Mouse (Mus musculus) cerebellum, postnatal 14 days (tissue): ENCODE results near the gene Arid5b.
A peak's percentile ranks its signal among the peaks of the same experiment; 100 is the strongest.

Source experiments
- DNase-seq, 2 experiments: peaks; one replicate each; pipeline ENCODE4 v3.0.0; 2021; ENCODE audit warnings: mixed read lengths in 2 of 2

Arid5b gene

DNA sequence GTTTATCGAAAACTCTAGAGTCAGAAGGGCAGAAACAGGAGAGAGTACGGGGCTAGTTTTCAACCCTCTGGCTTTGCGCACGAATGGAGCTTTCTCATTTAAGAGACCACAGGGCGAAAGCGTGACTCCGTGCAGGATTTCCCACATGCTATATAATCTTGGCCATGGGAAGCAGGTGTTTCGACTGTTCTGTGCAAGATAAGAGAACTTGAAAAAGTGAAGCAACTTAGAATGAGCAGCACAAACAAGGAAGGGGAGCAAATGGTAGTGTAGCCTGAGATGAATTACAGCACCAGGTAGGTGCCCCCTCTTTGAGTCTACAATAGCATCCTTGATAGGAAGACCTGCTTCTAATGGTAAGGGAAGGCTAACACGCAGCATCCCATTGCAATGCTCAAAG lies 118.8 kb downstream of the Arid5b start:
- DNase-seq, result no peak

- DNase-seq, result no peak
These were observed 120.0 kb downstream of the Arid5b start for GRCm38 (mm10) chr10:68158555-68158954.

DNA sequence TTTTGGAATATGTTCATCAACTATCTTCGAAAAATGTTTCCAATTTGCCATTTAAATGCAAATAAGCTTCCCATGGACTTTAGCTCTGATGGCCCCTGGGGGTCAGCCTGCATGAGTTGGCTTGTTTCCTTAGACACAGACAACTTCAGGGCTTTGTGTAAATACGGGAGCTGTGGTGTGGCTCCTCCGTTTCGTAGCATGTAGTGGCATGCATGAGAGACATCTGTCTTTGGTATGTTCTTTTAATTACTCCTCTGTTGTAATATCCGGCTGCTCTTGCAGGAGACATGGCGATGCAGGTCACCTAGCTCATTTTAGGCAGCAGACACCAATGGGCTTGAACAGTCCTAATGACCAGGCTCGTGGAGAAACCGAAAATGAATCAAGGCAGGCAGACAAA lies 121.0 kb downstream of the Arid5b start:
- DNase-seq, result no peak

DNA sequence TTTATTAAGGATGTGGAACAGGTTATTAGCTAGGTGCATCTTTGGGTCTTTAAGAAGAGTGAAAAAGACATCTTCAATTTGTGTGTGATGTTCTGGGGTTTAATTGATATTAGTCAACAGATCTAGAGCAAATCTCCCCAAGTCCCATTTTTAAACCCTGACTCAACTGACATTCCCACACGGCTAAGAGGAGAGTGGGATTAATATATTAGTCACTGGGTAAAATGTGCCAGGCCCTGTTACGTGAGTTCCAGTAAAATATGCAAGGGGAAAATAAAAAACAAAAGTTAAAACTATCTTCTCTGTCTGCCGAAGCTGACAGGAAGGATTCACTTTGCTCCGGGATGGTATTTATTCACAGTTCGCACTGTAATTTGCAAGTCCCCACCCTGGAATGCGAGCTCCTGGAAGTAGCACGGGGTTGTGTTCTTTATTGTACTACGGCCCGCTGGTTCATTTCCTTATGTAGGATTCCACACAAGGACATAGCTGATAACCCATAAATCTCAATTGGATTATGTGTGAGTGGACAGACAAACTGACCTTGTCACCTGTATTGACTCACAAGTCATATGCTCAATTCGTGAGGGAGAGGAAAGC lies 121.8 kb downstream of the Arid5b start:
- DNase-seq, result no peak

DNA sequence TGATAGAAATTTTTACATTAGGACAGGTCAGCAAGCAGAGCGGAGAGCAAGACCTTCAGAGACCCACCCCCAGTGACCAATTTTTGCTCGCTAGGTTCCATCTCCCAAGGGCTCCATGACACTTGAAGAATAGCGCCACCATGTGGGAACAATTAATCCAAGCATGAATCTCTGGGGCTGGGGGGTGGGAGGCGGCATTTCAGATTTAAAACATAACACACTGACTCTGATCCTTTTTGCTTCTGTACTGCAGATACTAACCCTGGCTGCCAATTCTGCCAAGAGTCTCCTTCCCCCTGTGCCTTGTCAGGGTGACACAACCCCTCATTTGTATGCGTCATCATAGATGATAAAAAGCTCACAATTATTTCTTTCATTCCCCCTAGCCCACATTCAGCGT lies 122.4 kb downstream of the Arid5b start:
- DNase-seq, result no peak

DNA sequence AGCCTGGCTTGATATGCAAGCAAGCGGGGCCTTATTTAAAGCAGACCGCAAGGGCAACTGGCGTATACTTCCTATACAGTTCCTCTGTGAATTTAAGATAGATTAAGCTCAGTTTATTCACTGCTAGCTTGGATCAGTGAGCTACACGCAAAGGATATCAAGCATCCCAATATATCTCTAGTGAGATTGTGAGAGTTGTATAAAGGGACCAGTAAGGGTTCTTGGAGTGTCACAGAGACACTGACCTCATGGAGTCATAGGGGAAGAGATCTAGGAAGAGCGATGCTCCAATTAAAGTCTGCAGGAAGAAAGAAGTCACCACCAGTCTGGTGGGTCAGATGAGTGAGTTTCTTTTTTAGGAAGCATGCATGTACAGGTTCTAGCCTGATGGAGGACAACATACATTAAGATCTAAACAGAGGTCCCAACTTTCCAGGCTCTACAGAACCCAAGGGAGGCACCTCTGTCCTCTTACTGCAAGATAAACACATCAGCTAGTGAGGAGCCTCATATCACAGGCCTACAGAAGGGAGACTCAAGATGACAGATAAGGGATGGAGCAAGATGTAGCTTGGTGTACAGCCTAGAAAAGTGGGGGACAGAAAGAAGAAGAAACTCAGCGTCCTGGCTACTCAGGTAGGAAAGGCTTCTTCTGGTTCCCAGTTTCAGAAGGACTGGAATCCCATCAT lies 123.0 kb downstream of the Arid5b start:
- DNase-seq, result no peak

DNA sequence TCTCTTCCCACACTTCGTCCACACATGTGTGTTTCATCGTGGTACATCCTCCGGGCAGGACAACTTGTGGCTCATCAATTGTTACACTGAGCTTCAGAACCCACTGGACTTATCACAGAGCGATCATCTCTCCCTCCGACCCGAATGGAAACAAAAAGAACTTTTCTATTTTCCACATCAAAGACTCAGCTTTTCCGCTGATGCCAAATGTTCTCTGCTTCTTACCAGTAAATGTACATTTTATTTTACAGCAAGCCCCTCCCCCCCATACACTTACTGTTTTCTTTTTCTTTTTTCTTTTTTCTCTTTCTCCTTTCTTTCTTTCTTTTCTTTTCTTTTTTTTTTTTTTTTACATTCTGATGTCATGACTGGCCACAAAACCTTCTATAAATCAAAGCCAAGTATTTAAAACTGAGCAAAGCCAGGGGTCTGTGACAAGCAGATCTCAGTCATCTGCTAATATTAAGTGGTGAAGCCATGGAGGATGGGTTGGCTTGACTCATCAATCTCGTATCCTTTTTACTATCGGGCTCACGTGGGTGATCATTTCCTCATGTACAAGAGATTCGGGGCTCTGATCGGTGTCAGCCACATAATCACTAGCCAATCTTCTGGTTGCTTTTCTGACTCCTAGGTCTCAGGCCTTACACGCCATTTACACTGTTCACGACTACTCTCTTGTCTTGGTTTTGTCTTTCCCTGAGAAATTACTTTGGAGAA lies 124.3 kb downstream of the Arid5b start:
- DNase-seq, result no peak

GRCm38 (mm10) chr10:68153344-68154045 lies 125.0 kb downstream of the Arid5b start:
- no peak for DNase-seq

DNA sequence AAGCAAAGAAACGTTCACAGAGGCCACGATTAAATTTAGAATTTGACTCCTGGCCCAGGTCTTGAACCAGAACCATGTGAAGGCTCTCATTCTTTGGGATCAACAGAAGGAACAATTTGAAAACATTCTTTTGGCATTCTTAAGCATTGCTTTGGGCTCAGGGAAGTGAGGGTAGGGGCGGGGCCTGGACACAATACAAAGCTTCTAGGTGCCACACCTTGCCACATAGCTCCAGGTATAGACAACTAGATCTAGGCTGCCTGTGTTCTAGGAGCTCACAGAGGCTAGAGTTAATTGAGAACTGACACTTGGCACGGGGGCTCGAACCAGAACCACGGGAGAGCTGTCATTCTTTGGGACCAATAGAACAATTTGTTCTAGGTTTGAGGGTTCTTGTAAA lies 130.0 kb downstream of the Arid5b start:
- no peak for DNase-seq

DNA sequence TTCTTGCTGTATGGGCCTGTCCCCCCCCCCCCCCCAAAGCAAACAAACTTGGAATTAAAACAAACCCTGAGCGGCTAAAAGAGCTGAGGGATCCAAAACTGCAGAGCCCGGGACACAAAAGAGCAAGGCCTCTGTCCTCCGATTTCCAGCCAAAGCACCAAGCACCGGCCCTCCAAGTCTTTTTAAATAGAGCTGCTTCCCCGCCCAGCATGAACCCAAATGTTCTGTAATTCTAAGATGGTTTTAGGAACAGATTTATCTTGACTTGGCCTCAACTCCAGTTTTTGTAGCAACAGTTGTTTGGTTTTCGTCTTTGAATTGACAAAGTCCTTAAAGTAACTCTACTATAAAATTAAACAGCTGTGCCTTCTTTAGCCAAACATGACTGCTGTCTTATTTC lies 130.8 kb downstream of the Arid5b start:
- no peak for DNase-seq

DNA sequence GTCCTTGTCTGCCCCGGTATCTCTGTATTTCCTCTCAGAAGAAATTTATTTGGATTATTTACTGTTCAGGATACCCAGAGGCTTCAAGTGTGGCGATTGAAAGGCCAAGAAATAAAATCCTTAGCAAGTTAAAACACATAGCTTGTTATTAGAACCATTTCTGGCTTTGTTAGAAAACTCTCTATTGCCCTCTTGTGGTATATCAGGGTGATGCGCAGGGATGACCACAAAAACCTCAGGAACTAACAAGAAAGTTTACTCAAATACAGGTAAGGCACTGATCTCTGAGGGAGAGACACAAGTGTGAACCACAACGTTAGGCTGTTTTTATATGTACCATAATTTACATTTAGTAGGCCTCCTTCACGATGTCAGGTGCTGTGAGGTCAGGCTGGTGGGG lies 131.7 kb downstream of the Arid5b start:
- peak; percentile 62 to 71 for DNase-seq

- no peak for DNase-seq
These were observed 133.1 kb downstream of the Arid5b start for GRCm38 (mm10) chr10:68145286-68145950.

DNA sequence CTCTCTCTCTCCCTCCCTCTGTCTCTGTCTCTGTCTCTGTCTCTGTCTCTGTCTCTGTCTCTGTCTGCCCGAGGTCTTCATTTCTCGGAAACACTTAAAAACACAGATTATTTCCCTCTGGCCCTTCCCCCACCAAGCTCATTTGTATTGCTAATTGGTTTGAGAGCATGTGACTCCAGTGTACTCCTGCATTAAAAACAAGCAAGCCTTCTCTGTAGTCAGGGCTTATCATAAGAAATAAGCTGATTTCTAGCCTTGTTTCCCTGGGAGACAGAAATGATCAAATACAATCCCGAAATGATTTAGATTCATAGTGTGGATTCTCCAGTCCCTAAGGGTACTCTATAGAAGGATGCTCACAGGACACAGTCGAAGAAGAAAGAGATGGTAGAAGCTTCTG lies 136.0 kb downstream of the Arid5b start:
- no peak for DNase-seq

GRCm38 (mm10) chr10:68141567-68141966 lies 137.0 kb downstream of the Arid5b start:
- no peak for DNase-seq

GRCm38 (mm10) chr10:68140871-68141270 lies 137.7 kb downstream of the Arid5b start:
- no peak for DNase-seq

- DNase-seq, result no peak
These were observed 138.2 kb downstream of the Arid5b start for GRCm38 (mm10) chr10:68140306-68140705.

- DNase-seq, result no peak
These were observed 140.4 kb downstream of the Arid5b start for GRCm38 (mm10) chr10:68138123-68138522.

GRCm38 (mm10) chr10:68137151-68137833 lies 141.2 kb downstream of the Arid5b start:
- no peak for DNase-seq

- peak; percentile 56 to 59 for DNase-seq
These were observed 142.0 kb downstream of the Arid5b start for GRCm38 (mm10) chr10:68136480-68137083.

GRCm38 (mm10) chr10:68136051-68136450 lies 142.5 kb downstream of the Arid5b start:
- no peak for DNase-seq

GRCm38 (mm10) chr10:68135416-68135815 lies 143.1 kb downstream of the Arid5b start:
- DNase-seq, result no peak

DNA sequence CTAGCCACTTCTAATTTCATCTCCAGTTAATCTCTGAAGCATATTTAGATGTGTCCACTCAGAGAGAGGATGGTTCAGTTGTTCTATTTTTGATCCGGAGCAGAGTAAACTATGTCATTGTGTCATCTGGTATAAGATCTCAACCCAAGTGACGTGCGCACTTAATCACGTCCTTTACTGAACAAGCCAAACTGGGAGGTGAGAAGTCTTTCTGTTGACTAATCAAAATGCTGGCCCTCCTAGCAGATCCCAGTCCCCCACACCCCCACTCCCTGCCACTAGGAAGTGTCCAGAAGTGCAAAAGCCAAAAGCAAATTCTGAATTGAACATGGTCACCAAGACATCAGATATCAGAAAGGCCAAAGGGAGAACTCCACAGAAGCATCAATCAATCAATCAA lies 144.0 kb downstream of the Arid5b start:
- DNase-seq, result no peak
